Mouse (Mus musculus): ENCODE data around the gene Lrrc31.
"Not testable (repeated sequence)": the region's sequence is repeated elsewhere in the genome, so short reads cannot be mapped to it uniquely, and the experiment has no call there.

The Lrrc31 gene

DNA sequence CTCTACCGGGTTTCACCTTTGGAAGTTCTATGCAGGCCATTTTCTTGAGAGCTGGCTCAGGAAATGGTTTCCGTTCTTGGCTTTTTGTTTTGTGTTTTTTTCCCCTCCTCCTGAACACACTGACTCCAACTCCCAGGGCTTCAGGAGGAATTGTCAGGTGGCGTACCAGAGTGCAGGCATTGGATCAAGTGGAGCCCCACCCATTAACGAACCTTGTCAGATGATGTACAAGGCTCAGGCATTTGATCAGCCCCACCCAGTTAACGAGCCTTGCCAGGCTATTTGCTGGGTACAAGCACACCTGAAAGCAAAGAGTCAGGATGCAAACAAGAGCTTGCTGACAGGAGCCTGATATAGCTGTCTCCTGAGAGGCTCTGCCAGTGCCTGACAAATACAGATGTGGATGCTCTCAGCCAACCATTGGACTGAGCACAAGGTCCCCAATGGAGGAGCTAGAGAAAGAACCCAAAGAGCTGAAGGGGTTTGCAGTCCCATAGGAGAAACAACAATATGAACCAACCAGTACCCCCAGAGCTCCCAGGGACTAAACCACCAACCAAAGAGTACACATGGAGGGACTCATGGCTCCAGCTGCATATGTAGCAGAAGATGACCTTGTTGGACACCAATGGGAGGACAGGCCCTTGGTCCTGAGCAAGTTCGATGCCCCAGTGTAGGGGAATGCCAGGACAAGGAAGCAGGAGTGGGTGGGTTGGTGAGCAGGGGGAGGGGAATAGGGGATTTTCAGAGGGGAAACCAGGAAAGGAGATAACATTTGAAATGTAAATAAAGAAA, at the start of gene Lrrc31:
TSS of gene Lrrc31 (minus strand) at position 133 of the 795 bp plus-strand sequence.
- DNase-seq (ENCODE audit: low spot score): not testable (repeated sequence)

GRCm38 (mm10) chr3:30748316-30748715, 48.7 kb upstream of the Lrrc31 start:
- DNase-seq (ENCODE audit: low spot score): no peak

- no peak for DNase-seq (ENCODE audit: low spot score)
Measured at GRCm38 (mm10) chr3:30746006-30746405, 46.4 kb upstream of the Lrrc31 start, which contains the start of gene Samd7. TSS of gene Samd7 (plus strand) at chr3:30746293.

GRCm38 (mm10) chr3:30742891-30743290, 43.2 kb upstream of the Lrrc31 start:
- DNase-seq (ENCODE audit: low spot score): no peak

DNA sequence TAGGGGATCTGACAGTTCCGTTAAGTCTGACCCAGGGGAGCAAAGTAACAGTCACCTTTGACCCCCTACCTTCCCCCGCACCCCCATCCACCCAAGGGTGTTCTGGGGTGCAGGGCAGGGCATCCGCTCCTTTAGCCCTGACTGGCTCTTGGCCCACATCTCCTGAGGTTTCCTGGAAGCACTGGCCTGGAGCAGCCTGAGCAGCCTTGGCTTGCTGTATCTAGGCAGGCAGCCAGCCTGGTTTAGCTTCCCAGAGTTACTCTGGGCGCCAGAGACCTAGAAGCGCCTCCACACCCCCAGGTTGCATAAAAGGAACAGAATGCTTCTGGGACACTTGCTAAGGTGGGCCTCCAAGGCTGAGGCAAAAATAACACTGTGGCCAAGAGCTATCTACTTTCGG, 41.7 kb upstream of the Lrrc31 start:
- DNase-seq (ENCODE audit: low spot score): no peak

GRCm38 (mm10) chr3:30736809-30737208, 37.2 kb upstream of the Lrrc31 start:
- DNase-seq (ENCODE audit: low spot score): peak; percentile 6

GRCm38 (mm10) chr3:30729046-30729445, 29.4 kb upstream of the Lrrc31 start:
- no peak for DNase-seq (ENCODE audit: low spot score)

GRCm38 (mm10) chr3:30727209-30727608, 27.6 kb upstream of the Lrrc31 start:
- DNase-seq (ENCODE audit: low spot score): no peak

GRCm38 (mm10) chr3:30725514-30725913, 25.9 kb upstream of the Lrrc31 start:
- DNase-seq (ENCODE audit: low spot score): no peak

DNA sequence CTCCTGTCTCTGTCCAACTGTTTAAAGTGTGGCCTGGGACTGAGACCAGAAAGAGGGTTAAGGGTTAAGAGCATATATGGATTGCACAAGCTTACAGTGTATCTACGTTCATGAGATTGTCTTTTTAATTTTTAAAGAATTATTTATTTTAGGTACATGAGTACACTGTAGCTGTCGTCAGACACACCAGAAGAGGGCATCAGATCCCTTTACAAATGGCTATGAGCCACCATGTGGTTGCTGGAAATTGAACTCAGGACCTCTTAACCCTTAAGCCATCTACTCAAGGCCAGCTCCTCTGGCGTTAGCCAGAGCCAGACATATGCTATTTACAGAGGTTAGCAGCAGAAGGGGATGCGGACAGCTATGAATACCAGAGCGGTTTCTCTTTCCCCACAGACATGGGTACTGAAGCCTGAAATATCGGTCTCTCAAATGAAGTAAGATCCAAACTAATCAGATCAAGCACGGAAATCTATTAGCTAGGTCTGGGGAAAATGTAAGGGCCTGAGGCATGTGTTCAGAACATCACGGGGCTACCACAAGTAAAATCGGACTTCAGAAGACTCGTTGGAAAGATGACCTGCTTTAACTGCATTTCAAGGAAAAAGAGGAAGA, 25.3 kb upstream of the Lrrc31 start:
- no peak for DNase-seq (ENCODE audit: low spot score)

DNA sequence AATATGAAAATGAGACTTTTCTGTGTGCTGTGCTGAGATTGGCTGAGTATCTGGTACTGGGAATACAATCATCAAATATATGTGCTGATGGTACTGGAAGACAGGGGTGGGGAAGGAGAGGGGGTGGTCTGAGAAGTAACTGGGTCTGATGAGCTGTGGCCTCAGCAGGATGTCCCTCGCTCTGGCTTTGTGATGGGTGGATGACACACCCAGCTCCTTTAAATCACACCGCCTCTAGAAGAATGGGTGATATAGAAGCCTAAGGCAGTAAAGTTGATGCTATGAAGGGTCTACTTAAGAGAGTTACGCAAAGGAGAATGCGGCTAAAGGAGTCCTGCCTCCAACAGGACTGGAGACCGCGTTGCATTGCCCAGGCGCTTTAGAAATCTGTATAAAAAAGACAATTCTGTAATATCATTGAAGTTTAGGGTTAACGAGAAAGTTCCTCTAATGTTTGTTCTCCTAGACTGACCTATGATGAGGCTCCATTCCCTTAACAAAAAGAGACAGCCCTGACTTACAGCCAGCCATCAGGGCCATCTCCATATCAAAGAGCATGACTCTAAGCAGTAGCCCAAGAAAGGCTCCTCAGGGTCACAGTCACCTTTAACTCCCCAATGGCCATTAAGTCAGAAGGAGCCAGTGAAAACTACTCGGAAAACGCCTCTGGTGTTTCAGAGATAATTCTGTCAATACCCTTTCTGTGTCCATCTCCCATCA, 24.6 kb upstream of the Lrrc31 start:
- no peak for DNase-seq (ENCODE audit: low spot score)

DNA sequence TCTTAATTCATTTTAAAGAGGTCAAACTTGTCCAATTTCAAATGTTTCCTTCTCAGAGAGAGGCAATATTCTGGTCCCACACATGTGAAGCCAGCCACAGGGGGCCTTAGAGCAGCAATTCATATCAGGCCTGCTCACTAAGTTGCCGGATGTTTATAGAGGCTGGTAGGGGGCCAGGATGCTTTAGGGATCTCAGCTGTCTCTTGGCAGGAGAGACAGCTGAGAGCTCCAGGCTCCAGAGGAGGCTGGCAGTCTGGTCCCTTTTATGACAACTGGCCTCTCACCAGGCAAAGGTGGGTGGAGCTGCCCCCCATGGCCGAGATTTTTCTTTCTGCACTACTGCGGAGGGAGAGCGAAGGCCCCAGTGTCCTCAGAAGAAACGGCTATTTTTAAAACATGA, 23.5 kb upstream of the Lrrc31 start:
- DNase-seq (ENCODE audit: low spot score): peak; percentile 14

- DNase-seq (ENCODE audit: low spot score): no peak
Measured at GRCm38 (mm10) chr3:30722461-30722860, 22.8 kb upstream of the Lrrc31 start.

- DNase-seq (ENCODE audit: low spot score): no peak
Measured at GRCm38 (mm10) chr3:30722036-30722435, 22.4 kb upstream of the Lrrc31 start.

- DNase-seq (ENCODE audit: low spot score): no peak
Measured at GRCm38 (mm10) chr3:30718649-30719048, 19.0 kb upstream of the Lrrc31 start.

GRCm38 (mm10) chr3:30713334-30713733, 13.7 kb upstream of the Lrrc31 start:
- no peak for DNase-seq (ENCODE audit: low spot score)

DNA sequence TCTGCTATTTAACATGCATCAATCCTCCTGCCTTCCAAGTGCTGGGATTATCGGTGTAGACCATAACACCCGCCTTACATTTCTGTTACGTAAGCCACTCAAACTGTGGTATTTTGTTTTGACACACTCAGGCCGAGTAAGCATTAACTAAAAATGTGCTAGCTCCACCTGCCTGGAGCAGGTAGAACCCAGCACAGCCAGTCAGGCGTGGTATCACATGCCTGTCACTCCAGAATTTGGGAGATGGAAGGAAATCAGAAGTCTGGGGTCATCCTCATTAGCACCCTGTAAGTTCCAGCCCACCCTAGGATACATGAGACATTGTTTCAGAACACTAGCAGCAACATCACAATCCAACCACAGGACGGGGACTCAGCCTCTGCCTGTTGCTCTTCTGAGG, 10.5 kb upstream of the Lrrc31 start:
- DNase-seq (ENCODE audit: low spot score): no peak

GRCm38 (mm10) chr3:30706614-30707276, 7.1 kb upstream of the Lrrc31 start:
- DNase-seq (ENCODE audit: low spot score): no peak

GRCm38 (mm10) chr3:30705977-30706376, 6.3 kb upstream of the Lrrc31 start:
- no peak for DNase-seq (ENCODE audit: low spot score)

GRCm38 (mm10) chr3:30697891-30698290, 1.8 kb downstream of the Lrrc31 start:
- DNase-seq (ENCODE audit: low spot score): no peak

DNA sequence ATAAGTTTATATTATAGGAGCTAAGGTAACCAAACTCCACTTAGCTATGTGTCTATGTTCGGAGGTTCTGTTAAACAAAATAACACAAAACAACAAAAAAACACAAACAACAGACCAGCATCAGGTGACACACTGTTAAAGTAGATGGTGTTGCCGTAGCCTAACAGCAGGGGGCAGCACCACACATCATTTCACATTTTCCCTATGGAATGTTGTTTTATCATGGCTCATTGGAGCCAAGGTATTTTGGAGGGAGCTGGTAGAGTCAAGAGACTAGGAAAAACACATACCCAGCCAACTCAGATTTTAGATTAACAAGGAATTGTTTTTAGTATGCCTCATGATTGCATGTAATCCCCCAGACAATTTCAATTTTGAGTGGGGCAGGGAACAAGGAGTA, 3.3 kb downstream of the Lrrc31 start:
- DNase-seq (ENCODE audit: low spot score): peak; percentile 86

- no peak for DNase-seq (ENCODE audit: low spot score)
Measured at GRCm38 (mm10) chr3:30695661-30696060, 4.0 kb downstream of the Lrrc31 start.
